Comparison of ENCODE assay signal across 14 mouse cellular contexts in genomic region chr3:27854431-27855180, GRCm38 (mm10). TPM values are rescaled to one million over a fixed set of nuclear protein-coding genes. Genes with fewer than 3 reads are reported as not detected.
DNase-seq lines count a peak whose midpoint lies in the region; ATAC-seq and TF ChIP-seq lines count a peak whose summit lies in the region.
"Had no signal": no experiment of that assay in that cellular context is flagged by ENCODE, and none has a peak within 500 bp of the region (broad histone marks: within the 10 kb centered on the region; RNA-seq: fewer than 3 reads in every experiment).

No protein-coding gene starts in this region.

- TF ChIP-seq CTCF in lung, embryonic 14.5 days (IDR thresholded peaks at IDR 0.05; ENCODE audit: low read depth), result no peak

- H3K9me3 ChIP-seq in lung, embryonic 14.5 days (ENCODE audit: low read depth, low read length), result peaks cover 5% of the 10 kb centered on the region; the same call in 1 of the 2 replicates
- H3K9me3 ChIP-seq in neural tube, embryonic 14.5 days (ENCODE audit: control insufficient read depth, low read length), result no peaks in the 10 kb centered on the region

- ATAC-seq in lung, embryonic 14.5 days (ENCODE audit: insufficient read depth), result peak; percentile 55
- peak; percentile 55; the same call in 1 of the 2 replicates for ATAC-seq in neural tube, embryonic 14.5 days (ENCODE audit: low read depth)

- H3K4me2 ChIP-seq in lung, embryonic 14.5 days, result no peak overlapping the region
- H3K4me2 ChIP-seq in neural tube, embryonic 14.5 days (ENCODE audit: low read depth, low read length), result no peak overlapping the region

- peak; percentile 27 for DNase-seq in adrenal gland, postnatal 14 days
- DNase-seq in adrenal gland, adult 18-20 months (ENCODE audit: low spot score in 2 of 2), result no peak
- peak; percentile 70 for DNase-seq in lung, embryonic 14.5 days
- no peak for DNase-seq in lung, postnatal 10 days
- DNase-seq in kidney, adult 8-10 months, result peak; percentile 13 to 33
- DNase-seq in layer of hippocampus, adult 8-10 months (ENCODE audit: low spot score in 2 of 2), result no peak
- no peak for DNase-seq in layer of hippocampus, adult 18-20 months (ENCODE audit: low spot score in 2 of 2)
- DNase-seq: heart, adult 18-20 months had no signal

- peak overlapping the region; percentile 48 for H3K27ac ChIP-seq in lung, embryonic 14.5 days (ENCODE audit: low read depth)
- H3K27ac ChIP-seq in neural tube, embryonic 14.5 days (ENCODE audit: low read depth, low read length), result no peak overlapping the region
- H3K27ac ChIP-seq: hindbrain, embryonic 10.5 days had no signal

- no peaks in the 10 kb centered on the region for H3K27me3 ChIP-seq in lung, embryonic 14.5 days (ENCODE audit: insufficient read depth, low read length)
- no peaks in the 10 kb centered on the region for H3K27me3 ChIP-seq in neural tube, embryonic 14.5 days (ENCODE audit: control insufficient read depth, insufficient read depth, low read length)

- H3K9ac ChIP-seq in lung, embryonic 14.5 days, result no peak overlapping the region
- no peak overlapping the region for H3K9ac ChIP-seq in neural tube, embryonic 14.5 days (replicated peaks; ENCODE audit: low read depth, low read length)

- 62% methylated on average over 5 of the region's 5 CpGs for WGBS in lung, embryonic 14.5 days
- 53% methylated on average over 5 of the region's 5 CpGs for WGBS in neural tube, embryonic 14.5 days

- H3K4me1 ChIP-seq in lung, embryonic 14.5 days (ENCODE audit: insufficient read depth), result peaks cover 31% of the 10 kb centered on the region
- 0 out of 2 replicates have a peak, but pooled peaks cover 2% of the 10 kb centered on the region for H3K4me1 ChIP-seq in neural tube, embryonic 14.5 days (ENCODE audit: control insufficient read depth, insufficient read depth, low read length)

- H3K4me3 ChIP-seq in lung, embryonic 14.5 days (ENCODE audit: low read depth, low read length), result no peak overlapping the region
- no peak overlapping the region for H3K4me3 ChIP-seq in neural tube, embryonic 14.5 days (ENCODE audit: low read depth, low read length)
- H3K4me3 ChIP-seq: hindbrain, embryonic 10.5 days had no signal

- H3K36me3 ChIP-seq in lung, embryonic 14.5 days (ENCODE audit: insufficient read depth), result no peaks in the 10 kb centered on the region
- no peaks in the 10 kb centered on the region for H3K36me3 ChIP-seq in neural tube, embryonic 14.5 days (ENCODE audit: control insufficient read depth, insufficient read depth, low read length)
- H3K36me3 ChIP-seq: hindbrain, embryonic 10.5 days had no signal

RNA-seq across cellular contexts. Expression of gene Tmem212, which starts 41.6 kb away (rescaled TPM):
- total RNA-seq in adrenal gland, postnatal 14 days (2021), result not detected in 2 replicates
- not detected for total RNA-seq in adrenal gland, adult 18-20 months (2021)
- not detected in 2 replicates for polyA plus RNA-seq in lung, embryonic 14.5 days (2014; fragmentation: Nextera tagmentation; extraction: Ambion mirVana)
- polyA plus RNA-seq in neural tube, embryonic 14.5 days (2014; fragmentation: Nextera tagmentation; extraction: Ambion mirVana), result not detected in 2 replicates
- 1 to 10 TPM; 1.9 to 4.9 (median 2.7) TPM for total RNA-seq in layer of hippocampus, adult 8-10 months (2022)
- total RNA-seq in layer of hippocampus, adult 18-20 months (2021), result 1 to 10 TPM; 2.8 to 3.9 TPM
- total RNA-seq: ES-E14; left cerebral cortex, postnatal 25 days had no signal
- polyA plus RNA-seq: frontal cortex, adult 2 months; hindbrain, embryonic 10.5 days; urinary bladder, adult 2 months had no signal

Comparison
In these comparisons a context has a peak if more than half of its experiments do, and no peak if none do; other contexts are left out.
1. DNase-seq: peak in adrenal gland, postnatal 14 days (single experiment), lung, embryonic 14.5 days (single experiment) and kidney, adult 8-10 months (2 of 2); none in adrenal gland, adult 18-20 months (0 of 2), lung, postnatal 10 days (single experiment), layer of hippocampus, adult 8-10 months (0 of 2) and layer of hippocampus, adult 18-20 months (0 of 2).